Mouse (Mus musculus) layer of hippocampus, postnatal 14 days (tissue): Measurements from ENCODE around the gene Coasy. TPM values are rescaled to one million over a fixed set of nuclear protein-coding genes. Genes with fewer than 3 reads are reported as not detected.

ENCODE experiments used
- DNase-seq, 2 experiments: peaks; one replicate each; pipeline ENCODE4 v3.0.0; 2021 to 2022; ENCODE audit warnings: low spot score in 2 of 2, mixed read lengths in 1 of 2
- total RNA-seq, 2 experiments: library from RNA; stranded (reverse); gene quantifications; 2 replicates each; pipeline ENCODE4 v1.2.3; 2021

The Coasy gene
- total RNA-seq, 2 experiments from 2014 or later = 32.6 to 35.7 TPM

GRCm38 (mm10) chr11:101062165-101062884, 20.0 kb upstream of the Coasy start:
- DNase-seq = peak in 1 of 2 experiments; percentile 59

- no peak for DNase-seq
Observed at GRCm38 (mm10) chr11:101062971-101063675, 19.2 kb upstream of the Coasy start.

- DNase-seq = peak; percentile 58 to 63
Observed at GRCm38 (mm10) chr11:101063676-101064327, 18.6 kb upstream of the Coasy start.

GRCm38 (mm10) chr11:101064462-101064861, 17.9 kb upstream of the Coasy start:
- no peak for DNase-seq

GRCm38 (mm10) chr11:101065002-101065401, 17.4 kb upstream of the Coasy start:
- no peak for DNase-seq

- peak; percentile 78 to 80 for DNase-seq
Observed at GRCm38 (mm10) chr11:101066549-101067412, 15.6 kb upstream of the Coasy start.

- peak; percentile 93 to 95 for DNase-seq
Observed at GRCm38 (mm10) chr11:101069391-101070188, 12.8 kb upstream of the Coasy start, which contains the start of gene Naglu. TSS of gene Naglu (plus strand) at chr11:101070012.

DNA sequence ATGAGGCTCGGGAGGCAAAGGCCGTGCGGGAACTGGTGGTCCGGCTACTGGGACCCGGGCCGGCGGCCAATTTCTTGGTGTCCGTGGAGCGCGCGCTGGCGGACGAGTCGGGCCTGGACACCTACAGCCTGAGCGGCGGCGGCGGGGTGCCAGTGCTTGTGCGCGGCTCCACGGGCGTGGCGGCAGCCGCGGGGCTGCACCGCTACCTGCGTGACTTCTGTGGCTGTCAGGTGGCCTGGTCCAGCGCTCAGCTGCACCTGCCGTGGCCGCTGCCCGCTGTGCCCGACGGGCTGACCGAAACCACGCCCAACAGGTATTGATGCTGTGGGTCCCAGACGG, 12.2 kb upstream of the Coasy start:
- no peak for DNase-seq

DNA sequence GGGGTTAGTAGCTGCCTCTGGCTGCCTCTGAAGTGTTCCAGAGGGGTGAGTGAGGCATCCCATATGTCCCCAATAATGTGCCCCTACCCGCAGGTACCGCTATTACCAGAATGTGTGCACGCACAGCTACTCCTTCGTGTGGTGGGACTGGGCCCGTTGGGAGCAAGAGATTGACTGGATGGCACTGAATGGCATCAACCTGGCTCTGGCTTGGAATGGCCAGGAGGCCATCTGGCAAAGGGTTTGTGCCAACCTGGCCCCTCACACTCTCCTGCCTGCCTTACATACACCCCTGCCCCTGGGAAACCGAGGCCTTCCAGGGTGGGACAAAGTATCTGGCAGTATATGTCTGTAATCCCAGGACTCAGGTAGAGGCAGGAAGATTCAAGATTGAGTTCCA, 11.4 kb upstream of the Coasy start:
- no peak for DNase-seq

- no peak for DNase-seq
Observed at GRCm38 (mm10) chr11:101071810-101072428, 10.4 kb upstream of the Coasy start.

DNA sequence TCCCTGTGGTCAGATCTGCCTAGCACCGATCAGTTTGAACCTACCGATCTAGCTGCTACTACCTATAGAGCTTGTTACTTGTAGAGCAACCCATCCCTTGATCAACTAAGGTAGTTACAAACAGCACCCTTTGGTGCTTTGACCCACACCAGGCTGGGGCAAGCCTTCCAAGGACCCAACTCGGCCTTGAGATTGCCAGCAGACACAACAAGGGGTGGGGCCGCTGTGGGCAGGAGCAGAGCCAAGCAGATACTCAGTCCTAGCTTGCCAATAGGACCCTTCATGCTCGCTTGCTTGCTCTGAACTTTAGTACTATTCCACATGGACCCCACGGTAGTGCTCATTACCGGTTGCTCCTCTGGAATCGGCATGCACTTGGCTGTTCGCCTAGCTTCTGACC, 4.2 kb upstream of the Coasy start, which contains the start of gene Hsd17b1:
Gene Hsd17b1, plus strand, starts transcription at position 291 of the 400 bp plus-strand sequence.
- DNase-seq = no peak

- DNase-seq = no peak
Observed at GRCm38 (mm10) chr11:101079746-101080145, 2.6 kb upstream of the Coasy start.

GRCm38 (mm10) chr11:101080421-101080820, 1.9 kb upstream of the Coasy start:
- DNase-seq = no peak

DNA sequence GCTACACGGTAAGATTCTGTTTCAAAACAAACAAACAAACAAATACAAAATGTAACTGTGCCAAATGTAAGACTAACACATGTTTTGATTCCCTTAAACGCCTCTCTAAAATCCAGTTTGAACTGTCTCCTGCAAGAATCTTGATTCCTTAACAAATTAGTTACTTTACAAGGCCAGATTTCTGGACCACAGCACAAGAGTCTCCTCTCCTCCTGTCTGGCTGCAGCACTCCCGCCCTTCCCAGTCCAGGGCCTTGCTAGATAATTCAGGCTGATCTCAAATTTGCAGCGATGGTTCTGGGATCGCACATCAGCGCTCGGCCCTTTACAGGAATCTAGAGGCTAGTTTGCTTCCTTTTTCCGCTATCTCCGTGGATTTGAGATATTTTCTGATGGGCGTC, 706 bp upstream of the Coasy start:
- no peak for DNase-seq

DNA sequence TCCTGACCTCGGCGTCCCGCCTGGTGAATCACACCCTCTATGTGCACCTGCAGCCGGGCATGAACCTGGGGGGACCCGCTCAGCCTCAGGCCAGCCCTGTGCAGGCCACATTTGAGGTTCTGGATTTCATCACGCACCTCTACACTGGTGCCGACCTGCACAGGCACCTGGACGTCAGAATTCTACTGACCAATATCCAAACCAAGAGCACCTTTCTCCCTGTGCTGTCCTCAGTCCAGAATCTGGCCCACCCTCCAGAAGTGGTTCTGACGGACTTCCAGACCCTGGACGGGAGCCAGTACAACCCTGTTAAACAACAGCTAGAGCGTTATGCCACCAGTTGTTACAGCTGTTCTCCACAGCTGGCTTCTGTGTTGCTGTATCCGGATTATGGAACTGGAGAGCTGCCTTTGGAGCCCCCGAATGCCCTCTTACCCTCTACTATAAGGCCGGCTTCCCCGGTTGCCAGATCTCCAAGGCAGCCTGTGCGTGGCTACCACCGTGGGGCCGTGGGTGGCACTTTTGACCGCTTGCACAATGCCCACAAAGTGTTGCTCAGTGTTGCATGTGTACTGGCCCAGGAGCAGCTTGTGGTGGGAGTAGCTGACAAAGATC, 825 bp downstream of the Coasy start:
- no peak for DNase-seq

GRCm38 (mm10) chr11:101084246-101084645, 1.9 kb downstream of the Coasy start:
- DNase-seq = no peak

GRCm38 (mm10) chr11:101084811-101085210, 2.4 kb downstream of the Coasy start:
- no peak for DNase-seq

DNA sequence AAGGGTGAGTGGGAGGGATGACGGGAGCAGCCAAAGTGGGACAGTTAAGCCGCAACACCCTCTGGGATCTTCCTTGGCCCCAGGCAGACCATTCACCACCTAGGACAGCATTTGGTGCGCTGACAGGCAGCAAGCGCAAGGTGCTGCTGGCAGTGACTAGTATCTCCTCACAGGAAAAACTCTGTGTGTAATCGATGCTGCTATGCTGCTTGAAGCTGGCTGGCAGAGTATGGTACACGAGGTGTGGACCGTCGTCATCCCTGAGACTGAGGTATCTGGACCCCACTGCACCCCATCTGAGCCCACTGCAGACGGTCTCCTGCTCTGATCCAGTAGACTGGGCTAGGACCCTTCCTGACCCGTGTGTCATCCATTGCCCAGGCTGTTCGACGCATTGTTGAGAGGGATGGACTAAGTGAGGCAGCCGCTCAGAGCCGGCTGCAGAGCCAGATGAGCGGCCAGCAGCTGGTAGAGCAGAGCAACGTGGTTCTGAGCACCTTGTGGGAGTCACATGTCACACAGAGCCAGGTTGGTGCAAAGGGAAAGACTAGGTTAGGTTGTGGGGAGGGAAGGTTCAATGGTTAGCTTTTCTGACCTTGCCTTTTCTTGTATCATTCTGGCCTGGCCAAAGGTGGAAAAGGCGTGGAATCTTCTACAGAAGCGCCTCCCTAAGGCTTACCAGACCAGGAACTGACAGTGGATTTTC, 3.4 kb downstream of the Coasy start:
- no peak for DNase-seq

DNA sequence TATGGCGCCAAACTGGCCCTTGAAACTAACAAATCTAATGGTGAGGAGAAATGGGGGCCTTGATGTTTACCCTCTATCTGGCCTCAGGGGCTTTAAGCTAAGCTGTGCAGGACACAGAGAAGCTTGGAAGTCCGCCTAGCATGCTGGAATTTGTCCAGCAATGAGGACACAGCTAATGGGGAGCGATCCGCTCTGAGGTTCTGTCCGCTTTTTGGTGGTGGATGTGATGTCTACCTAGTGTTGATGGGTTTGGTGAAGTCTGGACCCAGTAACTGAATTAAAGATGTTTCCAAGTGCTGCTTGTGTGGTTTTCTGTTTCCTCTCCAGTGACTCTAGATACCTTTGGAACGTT, 3.9 kb downstream of the Coasy start:
- no peak for DNase-seq
